Mouse (Mus musculus) cerebellum, adult 2 months (tissue): ENCODE results near the gene Ung.

Experiments
- CTCF ChIP-seq: fragments of 200-500 bp; IDR thresholded peaks from 2 replicates; pipeline ENCODE4 v1.5.1; 2011; ENCODE audit warnings: low read depth, mild to moderate bottlenecking, control low read depth, low read length, moderate library complexity, borderline replicate concordance; ENCODE audit not compliant: insufficient read depth
- POLR2A ChIP-seq: fragments of 200-500 bp; IDR thresholded peaks from 2 replicates; pipeline ENCODE4 v1.6.1; 2011; ENCODE audit warnings: low read length, control low read depth, borderline replicate concordance; ENCODE audit not compliant: insufficient read depth

- TF ChIP-seq CTCF, result no peak
- TF ChIP-seq POLR2A, result no peak
Observed at GRCm38 (mm10) chr5:114132841-114133240, 2.7 kb downstream of the Ung start.
